Mouse (Mus musculus) heart, postnatal 0 days (tissue): ENCODE measurements at regions not wholly inside any gene's neighbourhood (a gene's known extent, or its start where the extent isn't known, plus 50 kb on each side); places are given as distances from the start of the nearest gene placed in this dataset.

Source experiments
- CTCF ChIP-seq: IDR thresholded peaks from 2 replicates; pipeline ENCODE4 v1.5.1; 2016; ENCODE audit warnings: antibody characterized with exemption, control low read depth, low read depth
- EP300 ChIP-seq: IDR thresholded peaks from 2 replicates; pipeline ENCODE4 v1.6.1; 2016; ENCODE audit warnings: antibody characterized with exemption, low read depth

- TF ChIP-seq CTCF (no peak), EP300 (no peak)
Observed at GRCm38 (mm10) chr9:46843781-46844180, 154.8 kb upstream of the Gm4791 start.
